Mouse (Mus musculus): Measurements from ENCODE around the gene Capn6.

Gene Capn6

GRCm38 (mm10) chrX:143827212-143827611 is at the start of gene Capn6:
Gene Capn6 (minus strand): TSS chrX:143827414.
- no peak for DNase-seq (ENCODE audit: inconsistent ontology term)

DNA sequence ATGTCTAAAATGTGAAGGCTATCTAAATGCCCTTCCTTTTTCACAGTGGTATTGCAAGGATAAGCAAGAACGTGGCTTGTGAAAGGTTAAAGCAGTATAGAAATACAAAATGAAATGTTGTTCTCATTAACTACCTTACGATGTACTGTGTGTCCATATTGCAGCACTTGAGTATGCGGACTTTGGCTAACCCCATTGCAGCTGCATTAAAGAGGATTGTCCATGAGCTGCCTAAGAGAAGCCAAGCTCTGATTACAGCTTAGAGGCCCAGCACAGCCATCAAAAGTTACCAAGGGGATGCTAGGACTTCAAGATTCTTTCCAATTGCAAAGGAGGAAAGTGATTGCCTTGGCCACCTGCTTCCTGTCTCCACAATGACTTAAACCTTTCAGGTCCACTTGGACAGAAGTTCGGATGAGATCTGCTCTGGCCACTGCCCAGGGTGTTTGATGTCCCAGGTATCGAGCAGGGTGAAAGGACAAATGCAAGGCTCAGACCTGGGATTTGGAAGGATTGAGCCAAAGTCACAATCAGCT is 40.0 kb upstream of the Capn6 start:
- DNase-seq (ENCODE audit: inconsistent ontology term): no peak

DNA sequence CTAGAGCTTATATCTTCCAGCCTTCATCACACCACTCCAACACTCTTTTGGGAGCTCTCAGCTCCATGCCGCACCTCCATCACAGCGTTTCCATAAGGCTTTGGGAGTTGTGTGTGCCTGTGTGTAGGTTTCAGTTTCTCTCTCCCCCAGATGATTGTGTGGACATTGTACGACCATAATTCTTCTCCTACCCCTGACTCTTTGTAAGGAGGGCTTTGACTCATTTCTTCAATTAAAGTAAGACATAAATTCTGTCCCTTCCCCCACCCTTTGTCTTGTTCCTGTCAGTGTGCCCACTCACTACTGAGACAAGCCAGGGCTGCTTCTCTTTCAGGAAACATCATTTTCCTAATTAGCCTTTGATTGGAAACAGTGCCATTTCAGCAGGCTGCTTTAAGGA is 24.1 kb upstream of the Capn6 start:
- DNase-seq (ENCODE audit: inconsistent ontology term): no peak

DNA sequence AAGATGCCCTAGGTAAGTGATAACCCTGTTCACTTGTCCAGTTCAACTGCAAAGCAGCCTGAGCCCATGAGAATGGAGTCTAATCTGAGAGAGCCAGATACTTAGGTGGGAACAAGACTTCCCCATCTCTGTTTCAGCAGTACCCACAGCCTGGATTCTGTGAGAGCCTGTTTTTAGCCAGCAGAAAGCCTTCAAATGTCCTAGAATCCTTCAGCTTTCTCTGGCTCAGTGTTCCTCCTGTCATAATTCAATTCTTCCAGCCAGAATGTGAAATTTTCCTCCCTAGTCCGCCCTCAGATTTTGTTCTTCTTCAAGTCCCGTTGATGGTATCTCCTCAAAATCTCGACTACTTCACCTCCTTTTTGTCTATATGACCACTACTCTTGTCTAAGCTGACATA is 22.8 kb upstream of the Capn6 start:
- no peak for DNase-seq (ENCODE audit: inconsistent ontology term)

DNA sequence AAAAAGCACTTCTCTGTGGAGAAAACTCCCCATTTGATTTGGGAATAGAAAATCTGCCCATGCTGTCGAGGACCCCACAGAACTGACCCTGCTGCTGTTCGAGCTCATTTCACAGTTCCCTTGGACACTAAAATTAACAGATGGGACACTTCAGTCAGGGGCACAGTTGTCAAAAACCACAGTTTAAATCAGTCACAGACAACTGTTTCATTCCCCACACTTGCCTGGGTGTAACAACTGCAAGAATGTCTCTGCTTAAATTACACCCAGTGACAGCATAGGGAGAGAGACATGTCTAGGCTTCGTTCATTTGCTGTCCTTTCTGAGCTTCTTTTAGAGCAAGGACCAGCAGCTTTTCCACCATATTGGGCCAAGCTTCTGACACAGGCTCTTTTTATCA is 19.4 kb upstream of the Capn6 start:
- DNase-seq (ENCODE audit: inconsistent ontology term): no peak

- DNase-seq (ENCODE audit: inconsistent ontology term): no peak
Observed at GRCm38 (mm10) chrX:143826521-143826920, 693 bp downstream of the Capn6 start.

GRCm38 (mm10) chrX:143818961-143819360 is 8.3 kb downstream of the Capn6 start:
- DNase-seq (ENCODE audit: inconsistent ontology term): no peak

DNA sequence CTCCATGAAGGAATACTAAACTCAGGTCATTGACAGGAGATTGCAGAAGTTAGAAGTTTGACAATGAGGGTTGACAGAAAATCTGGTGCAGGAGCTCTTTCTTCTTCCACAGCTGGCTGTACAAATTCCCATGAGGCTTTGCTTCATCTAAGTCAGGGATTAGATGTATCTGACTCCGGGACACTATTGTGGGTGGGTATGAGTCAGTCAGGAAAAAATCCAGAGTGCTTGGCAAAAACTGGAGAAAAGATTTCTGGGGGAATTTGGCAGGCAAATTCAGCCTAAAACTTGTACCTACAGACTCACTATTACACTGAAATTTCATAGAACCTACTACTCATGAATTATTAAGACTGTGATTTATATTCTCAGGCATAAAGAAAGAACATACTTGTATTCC is 11.3 kb downstream of the Capn6 start:
- peak; percentile 8 for DNase-seq (ENCODE audit: inconsistent ontology term)

- peak; percentile 20 for DNase-seq (ENCODE audit: inconsistent ontology term)
Observed at GRCm38 (mm10) chrX:143762556-143762955, 64.7 kb downstream of the Capn6 start.
